Mouse (Mus musculus): ENCODE data around the gene Olfr616.

GRCm38 (mm10) chr7:103569043-103569442, at the start of gene Olfr616:
- TF ChIP-seq CTCF (IDR thresholded peaks at IDR 0.05; ENCODE audit: borderline replicate concordance, extremely low read depth, insufficient read depth, insufficient read length) (no peak), POLR2A (IDR thresholded peaks at IDR 0.05; ENCODE audit: borderline replicate concordance, extremely low read depth, insufficient read depth, insufficient read length, poor library complexity, severe bottlenecking) (no peak)

All from brain, embryonic 14.5 days (tissue).